Mouse (Mus musculus) NIH3T3 (cell line): ENCODE data around the gene Col5a1.

Experiments
- DNase-seq: peaks from one replicate; pipeline ENCODE4 v3.0.0-alpha.2; 2012; ENCODE audit warnings: low read depth

Gene Col5a1

DNA sequence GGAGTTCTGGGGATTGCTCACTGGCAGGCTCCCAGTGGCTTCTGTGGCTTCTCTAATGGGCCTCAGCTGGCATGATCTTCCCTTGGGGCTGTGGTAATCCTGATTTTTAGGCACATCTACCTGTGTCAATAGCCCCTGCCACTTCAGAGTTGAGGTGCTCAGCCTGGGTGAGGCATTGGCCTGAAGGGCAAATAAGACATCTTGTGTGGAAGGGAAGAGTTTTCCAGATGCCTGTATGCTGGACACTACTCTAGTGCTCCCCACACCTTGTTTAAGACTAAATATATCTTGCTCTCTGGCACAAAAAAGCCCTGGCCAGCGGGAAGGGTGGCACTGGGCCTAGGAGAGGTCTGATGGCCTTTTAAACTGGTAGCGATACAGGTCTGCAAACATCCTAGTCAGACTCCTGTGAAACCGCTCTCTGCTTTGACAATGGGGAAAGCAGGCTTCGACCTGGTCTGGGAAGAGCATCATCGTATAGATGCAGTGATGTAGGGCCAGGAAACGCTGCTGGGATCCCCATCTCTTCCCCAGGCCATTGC lies 33.2 kb downstream of the Col5a1 start:
- no peak for DNase-seq

DNA sequence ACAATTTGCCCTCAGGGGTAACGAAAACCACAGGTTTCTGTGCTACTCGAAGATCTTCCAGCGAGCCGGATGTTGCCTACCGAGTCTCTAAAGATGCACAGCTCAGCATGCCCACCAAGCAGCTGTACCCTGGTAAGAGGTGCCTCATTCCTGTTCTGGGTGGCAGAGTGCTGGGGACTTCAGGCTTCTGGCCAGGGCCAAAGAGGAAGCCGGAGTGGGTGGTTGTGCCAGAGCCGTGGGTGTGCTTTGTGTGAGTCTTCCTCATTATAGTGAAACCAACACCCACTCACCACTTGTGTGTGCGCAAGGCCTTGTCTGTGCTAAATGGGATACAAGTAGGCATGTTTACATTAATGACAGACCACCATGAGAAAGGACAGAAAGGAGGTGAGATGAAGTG lies 35.8 kb downstream of the Col5a1 start:
- no peak for DNase-seq

DNA sequence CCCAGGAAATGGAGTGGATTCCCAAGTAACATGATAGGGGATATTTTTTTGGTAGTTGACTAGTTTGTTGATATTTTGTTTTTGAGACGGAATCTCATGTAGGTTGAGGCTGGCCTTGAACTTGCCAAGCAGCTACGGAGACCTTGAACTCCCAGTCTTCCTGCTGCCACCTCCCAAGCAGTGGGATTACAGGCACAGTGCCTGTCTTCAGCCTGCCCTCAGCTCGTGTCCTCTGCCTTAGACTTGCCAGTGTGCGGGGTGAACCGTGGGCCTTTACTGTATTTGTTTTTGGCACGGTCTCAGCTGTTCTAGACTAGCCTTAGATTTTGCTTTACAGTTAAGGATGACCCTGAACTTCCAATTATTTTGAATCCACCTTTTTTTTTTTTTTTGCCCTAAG lies 37.5 kb downstream of the Col5a1 start:
- no peak for DNase-seq

DNA sequence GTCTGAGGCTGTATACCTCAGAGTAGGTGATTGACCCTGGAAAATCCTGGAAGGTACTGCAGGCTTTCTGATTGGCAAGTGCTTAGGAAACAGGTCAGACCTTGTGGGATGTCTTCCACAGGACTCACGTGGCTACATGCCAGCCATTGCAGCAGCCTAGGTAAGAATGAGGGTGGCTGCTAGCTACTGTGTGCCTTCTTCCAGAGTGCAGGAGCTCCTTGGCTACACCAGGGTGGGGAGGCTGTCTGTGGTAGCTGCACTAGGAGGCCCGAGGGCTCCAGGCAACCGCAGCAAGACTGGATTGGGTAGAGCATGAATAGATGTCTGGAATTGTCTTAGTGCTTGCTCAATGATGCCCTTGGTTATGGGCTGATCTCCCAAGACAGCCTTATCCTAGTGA lies 38.2 kb downstream of the Col5a1 start:
- DNase-seq: no peak

DNA sequence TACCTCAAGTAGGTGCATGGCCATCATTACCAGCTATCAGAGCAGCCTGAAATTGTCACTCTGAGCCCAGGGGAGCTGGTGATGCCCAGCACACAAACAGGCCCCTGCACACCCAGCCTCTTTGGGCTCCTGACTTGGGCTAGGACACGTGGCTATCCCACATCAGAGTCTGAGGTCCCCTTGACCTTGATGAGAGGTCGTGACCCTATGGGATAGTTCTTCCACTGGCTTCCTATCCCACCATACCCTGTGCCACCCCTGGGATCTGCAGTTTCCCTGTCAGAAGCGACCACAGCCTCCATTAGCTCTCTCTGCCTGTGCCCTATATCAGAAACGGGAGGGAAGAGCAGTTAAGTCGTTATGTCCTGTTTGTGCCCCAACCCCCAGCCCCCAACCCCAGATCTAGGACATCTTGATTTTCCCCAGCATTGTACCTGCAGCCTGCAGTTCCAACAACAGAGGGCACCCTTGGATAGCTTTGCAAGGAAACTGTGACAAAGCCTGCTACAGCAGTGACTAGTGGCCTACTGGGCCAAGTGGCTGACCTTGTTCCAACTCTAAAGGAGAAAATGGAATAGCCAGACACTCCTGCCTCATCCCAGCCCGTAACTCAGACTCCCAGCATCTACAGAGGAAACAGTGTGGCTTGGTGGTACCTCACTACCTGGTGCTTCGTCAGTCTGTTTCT lies 40.4 kb downstream of the Col5a1 start:
- DNase-seq: peak; percentile 42

DNA sequence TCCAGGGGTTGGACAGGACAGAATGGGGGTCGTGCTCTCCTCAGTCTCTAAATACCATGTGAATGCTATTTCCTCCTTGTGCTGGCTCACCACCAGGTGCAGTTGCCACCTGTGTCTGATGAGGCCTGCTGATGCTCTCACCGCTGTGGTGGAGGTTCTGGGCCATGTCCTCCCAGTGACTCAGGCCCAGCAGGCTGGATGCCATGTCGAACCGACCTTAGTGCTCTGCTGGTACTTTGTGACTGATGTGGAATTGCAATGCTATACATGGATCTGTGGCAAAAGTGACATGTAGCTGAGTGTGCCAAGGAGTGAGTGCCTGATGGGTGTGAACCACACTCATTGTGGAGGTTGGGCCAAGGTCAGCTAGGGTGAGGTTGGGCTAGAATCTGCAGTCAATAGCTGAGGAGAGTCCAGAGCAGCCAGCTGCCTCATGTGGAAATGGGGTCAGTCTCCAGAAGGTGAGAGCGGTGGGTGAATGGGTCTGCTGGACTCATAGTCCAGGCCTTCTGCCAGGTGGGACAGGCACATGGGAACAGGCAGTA lies 44.3 kb downstream of the Col5a1 start:
- peak; percentile 52 for DNase-seq

DNA sequence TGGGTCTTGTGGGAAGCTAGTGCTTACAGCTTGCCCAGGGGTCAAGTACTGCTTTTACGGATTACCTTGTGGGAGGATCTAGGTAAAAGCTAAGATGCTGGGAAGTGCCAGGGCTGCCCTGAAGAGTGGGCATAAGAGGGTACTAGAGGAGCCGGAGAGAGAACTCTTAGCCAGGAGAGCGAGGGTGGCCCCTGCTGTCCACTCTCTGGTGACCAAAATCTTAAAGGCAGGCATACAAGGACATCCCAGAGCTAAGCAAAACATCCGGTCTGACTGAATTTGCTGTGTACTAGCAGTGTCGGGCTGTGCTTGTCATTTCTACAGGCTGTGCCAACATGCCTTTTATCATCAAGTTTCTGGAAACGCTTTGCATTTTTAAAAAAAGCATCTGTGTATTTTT lies 44.9 kb downstream of the Col5a1 start:
- no peak for DNase-seq

DNA sequence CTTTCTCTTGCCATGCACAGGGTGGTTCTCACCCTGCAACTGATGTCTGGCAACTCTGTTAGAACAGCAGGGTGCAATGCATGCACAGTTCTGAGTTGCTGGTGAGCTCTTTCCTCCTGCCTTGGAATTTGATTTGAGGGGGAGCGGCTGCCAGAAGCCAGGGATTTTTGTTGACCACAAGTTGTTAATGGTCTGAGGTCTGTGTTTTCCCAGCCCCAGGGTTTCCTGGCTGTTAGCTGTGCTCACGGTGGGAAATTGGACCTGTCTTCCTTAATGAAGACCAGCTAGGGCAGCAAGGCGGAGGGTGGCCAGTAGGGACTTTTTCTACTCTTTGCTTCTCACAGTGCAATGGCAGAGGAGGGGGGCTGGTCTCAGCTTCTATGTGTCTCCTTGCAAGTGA lies 45.7 kb downstream of the Col5a1 start:
- peak; percentile 79 for DNase-seq

DNA sequence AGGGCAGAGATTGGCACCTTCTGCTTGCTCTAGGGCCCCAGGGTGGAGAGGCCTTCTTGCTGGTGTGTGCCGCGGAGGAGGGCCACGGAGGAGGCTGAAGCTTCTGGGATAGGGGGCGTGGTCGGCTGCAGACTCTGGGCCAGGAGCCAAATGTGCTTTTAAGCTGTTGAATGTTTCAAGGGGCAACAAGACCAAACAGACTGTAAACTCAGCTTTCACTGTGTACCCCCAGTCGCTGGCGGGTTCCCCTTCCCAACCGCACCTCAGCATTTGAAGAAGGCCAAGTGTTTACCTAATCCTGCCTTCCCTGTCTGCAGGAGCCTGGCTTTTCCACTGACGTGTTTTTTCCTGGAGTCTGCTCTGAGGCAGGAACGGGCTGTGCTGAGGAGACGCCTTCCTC lies 48.0 kb downstream of the Col5a1 start:
- DNase-seq: peak; percentile 64

DNA sequence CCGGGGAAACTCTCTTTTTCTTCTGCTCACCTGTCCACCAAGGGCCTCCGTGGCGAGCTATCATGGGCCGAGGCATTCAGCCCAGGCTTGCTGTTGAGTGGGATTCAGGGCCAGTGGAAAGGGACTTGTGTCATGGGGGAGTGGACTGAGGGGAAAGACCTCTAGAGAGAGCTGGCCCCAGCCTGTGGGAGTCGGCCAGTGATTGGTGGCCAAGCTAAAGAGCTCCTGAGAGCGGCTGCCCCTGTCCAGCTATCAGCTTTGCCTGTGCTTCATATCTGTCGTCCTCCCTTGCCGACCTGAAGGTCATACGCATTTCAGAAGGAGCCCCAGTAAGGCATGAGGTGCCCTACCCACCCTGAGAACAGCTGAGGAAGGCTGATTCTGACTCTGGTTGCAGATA lies 48.6 kb downstream of the Col5a1 start:
- DNase-seq: no peak

DNA sequence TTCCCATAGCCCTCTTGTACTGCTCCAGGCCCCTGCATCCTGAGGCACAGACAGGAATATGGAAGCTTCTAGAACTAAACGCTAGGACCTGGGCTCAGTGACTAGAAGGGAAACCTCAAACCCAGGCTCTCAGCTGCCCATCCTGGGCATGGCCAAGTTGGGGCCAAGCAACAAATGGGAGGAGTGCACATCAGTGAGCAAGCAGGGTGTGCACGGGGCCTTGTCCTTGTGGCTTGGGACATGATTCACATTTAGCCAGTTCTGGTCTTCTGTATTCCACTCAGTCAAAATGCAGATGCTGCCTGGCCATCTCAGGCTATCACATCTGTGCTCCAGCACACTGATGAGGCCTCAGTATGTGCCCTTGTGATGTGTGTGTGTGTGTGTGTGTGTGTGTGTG lies 49.2 kb downstream of the Col5a1 start:
- no peak for DNase-seq

DNA sequence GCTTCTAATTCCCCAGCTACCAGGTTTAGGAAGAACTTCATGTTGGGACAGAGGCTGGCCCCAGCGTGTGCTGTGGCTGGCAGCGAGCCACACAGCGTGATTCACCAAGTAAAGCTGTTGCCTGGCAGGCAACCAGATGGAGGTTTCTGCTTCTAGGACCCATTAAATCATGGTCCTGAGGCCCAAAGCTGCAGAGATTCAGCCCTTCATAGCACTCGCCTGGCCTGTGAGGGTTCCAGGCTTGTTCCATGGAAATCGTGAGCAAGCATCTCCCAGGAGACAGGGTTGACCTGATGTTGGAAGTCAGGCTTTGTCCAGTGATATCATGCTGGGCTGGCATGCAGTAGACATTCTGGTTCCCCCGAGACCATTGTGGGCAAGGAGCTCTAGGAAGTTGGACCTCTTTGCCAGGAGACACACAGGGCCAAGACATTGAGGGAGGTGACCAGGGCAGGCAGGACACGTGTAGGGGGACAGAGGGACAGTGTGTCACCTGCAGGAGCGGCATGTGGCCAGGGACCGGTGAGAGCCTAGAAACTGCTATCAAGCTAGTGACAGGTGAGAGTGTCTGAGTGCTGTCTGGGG lies 50.5 kb downstream of the Col5a1 start:
- peak; percentile 99 for DNase-seq

DNA sequence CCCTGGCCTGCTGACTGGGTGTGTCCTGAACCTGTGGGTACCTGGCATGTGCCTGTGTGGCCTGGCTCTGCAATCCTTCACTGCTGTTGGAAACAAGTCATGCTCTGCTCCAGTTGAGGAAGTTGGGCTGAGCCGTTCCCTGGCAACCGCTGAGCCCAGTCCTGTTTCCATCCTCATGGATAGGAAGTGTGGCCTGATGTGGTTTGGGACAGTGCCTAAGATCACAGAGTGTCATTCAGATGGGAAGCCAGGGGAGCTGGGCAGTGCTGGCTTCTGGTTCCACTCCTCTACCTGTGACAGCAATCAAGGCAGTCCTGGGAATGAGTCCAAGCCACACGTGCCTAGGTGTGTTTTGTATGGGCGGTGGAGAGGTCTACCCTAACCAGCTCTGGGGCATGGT lies 53.2 kb downstream of the Col5a1 start:
- peak; percentile 20 for DNase-seq

DNA sequence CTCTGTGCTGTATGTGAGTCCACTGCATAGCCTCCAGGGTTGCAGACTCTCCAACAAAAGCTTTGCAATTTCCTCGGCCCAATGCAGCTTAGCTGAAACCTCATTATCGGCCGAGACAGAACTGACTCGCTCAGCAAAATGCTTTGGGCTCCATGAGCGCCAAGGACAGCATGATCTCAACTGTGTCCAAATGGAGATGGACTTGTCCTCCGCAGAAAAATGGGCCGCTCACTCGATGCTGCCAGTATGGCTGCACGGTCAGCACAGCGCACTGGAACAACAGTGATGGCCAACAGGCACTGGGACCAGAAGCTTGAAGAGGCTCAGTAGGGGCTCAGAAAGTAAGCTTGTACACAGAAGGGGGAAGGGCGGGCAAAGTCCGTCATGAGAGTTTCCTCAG lies 53.9 kb downstream of the Col5a1 start:
- no peak for DNase-seq

DNA sequence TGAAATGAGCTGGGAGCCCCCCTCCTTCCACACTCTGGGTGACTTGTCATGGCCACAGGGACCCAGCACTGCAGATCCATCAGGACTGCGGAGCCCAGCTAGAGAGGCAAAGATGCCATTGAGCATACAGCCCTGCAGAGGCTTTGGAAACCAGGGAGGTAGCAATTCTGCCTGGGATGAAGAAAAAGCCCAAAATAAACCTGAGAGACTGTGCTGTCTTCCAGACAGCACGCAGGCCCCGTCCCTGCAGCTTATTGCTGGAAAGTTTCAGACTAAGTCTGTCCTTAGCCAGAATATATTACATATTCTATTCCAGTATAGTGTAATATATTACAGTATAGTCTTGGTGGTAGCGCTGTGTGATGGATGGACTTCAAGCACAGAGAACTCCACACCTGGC lies 61.0 kb downstream of the Col5a1 start:
- DNase-seq: no peak

DNA sequence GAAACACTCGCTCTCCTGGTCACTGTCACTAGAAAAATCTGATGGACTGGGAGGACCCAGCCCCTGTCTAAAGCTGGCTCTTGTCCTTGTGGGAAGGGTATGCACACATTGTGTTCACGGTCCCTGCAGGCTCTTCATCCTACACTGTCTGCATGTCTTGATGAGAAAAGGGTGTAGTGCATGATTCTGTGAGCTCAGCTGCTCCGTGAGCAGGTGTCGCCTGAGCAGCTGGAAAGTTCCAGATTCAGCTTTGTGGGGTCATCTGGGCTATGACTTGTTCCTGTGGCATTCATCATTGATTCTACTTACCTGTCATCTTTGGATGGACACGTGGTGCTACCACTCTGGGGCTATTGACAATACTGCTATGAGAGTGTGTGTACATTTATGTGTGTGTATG lies 61.7 kb downstream of the Col5a1 start:
- no peak for DNase-seq

DNA sequence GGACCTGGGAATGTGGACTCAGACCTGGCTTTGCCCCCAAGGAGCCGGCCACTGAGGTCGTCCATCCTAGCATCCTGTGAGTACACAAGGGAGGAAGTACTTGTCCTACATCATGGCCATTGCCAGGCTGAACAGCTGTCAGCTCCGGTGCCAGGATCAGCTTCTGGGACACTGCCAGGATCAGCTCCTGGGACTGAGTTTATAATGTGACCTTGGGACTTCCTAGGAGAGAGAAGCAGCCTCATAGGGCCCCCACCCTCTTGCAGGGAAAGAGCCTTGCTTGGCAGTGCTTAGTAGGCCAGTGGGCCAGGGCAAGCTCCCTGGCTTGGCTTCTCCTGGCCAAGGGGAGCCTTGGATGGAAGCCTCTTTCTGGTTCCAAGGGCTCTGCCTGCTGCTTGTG lies 67.6 kb downstream of the Col5a1 start:
- no peak for DNase-seq

DNA sequence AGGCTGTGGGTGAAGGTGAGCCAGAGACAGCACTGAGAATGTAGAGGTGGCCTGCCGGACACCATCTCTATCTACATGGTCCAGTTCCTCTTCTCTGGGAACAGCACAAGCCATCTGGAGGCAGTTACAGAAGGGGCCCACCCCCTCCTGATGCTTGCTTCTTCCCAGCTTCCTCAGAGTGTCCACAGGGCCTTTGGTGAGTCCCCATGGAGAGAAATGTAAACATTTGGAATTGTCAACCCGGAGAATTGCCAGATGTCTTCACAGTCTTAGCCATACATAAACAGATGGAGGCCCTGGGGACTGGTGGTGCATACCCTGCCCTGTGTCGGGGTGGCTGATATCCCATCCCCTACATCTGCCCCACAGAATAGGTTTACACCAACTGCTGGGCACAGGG lies 68.7 kb downstream of the Col5a1 start:
- no peak for DNase-seq

DNA sequence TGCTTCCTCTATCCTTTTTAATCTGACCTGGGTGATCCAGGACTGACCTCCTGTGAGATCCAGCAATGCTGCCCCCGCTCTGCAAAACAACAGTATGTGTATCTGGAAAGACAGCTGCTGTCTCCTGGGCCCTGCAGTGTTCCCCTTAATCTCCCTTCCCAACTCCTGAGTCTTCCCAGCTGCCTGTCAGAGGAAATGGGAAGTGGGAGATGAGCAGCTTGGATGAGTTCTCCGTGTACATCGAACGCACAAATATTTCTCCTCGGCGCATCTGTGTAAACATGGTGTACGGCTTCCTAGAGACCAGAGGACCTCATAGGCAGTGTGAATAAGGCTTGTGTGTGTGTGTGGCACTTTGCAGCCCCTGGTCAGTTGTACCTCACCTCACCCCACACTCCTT lies 70.5 kb downstream of the Col5a1 start:
- DNase-seq: no peak

DNA sequence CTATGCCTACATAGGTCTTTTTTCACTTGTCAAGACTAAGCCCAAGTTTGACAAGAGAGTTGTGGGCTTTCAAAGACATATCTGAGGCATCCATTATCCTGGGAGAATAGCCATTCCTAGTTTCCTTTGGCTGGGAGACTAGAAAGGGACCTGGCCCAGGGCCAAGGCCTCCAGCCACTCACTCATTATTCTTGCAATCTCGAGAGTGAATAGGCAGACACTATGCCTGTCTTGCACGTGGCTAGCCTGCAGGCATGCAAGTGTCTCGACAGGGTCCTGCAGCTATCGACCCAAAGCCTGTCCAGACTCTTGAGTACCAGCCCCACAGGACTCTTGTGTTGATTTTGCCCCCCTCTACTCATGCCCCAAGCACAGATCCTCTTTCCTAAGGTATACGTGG lies 71.0 kb downstream of the Col5a1 start:
- peak; percentile 63 for DNase-seq

DNA sequence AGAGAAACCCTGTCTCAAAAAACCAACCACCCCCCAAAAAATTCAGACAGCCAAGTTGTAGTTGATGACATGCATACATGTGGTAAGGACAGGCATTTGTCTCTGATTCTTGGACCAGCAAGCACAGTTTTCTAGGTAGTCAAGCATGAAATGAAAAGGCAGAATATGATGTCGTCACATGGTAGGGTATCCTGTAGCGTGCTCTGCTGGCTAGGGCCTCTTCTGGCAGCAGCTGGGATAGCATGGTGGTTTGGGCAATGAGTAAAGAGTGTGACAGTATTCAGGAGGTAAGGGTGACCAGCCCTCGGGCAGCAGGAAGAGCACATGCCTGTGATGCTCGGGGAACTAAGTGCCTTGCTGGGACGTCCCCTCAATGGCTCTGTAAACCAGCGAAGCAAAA lies 73.0 kb downstream of the Col5a1 start:
- no peak for DNase-seq

DNA sequence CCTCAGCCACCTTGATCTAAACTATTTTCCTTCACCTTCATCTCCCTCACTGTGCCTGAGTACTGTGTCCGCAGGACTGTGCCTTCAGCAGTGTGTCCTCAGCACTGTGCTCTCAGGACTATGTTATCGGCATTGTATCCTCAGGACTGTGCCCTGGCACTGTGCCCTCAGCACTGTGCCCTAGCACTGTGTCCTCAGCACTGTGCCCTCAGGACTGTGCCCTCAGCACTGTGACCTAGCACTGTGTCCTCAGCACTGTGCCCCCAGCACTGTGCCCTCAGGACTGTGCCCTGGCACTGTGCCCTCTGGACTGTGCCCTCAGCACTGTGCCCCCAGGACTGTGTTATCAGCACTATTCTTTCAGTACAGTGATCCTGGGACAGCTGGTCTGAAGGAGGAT lies 75.0 kb downstream of the Col5a1 start:
- DNase-seq: no peak

DNA sequence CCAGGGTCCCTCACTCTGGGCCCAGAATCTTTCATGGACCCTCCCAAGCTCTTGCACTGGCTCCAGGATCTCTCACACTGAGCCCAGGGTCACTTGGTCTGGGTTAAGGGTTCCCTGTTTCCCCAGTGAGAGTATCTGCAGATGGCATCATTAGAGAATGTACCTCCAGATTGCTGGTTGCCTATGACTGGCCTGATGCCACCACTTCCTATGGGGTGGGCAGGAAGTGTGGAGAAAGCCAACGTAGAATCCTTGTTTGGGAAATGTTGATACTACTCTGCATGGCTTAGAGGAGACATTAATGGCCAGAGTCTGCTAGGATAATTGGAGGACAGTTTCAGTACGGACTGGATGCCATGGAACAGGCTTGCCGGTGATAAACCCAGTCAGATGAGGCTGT lies 76.2 kb downstream of the Col5a1 start:
- no peak for DNase-seq

DNA sequence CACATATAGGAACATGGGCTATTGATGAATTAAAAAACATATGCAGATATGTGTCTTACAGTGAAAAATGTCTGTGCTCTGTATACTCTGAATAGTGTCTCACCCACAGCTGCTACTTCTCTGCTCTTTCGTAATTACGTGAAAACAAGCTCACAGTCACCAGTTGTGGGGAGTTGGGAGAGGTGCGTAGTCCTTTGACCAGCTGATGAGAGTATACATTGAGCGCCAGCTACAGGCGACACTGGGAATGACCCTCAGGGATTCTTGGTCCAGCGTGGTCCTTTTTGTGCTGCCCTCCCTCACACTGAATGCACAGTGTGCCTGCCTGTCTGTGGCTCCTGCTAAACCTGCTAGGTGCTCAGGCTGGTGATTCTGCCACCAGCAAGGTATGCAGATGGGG lies 82.9 kb downstream of the Col5a1 start:
- DNase-seq: peak; percentile 60
